Mouse (Mus musculus): Measurements from ENCODE around the gene Col4a2.
"Not testable (repeated sequence)": the region's sequence is repeated elsewhere in the genome, so short reads cannot be mapped to it uniquely, and the experiment has no call there.

Gene Col4a2

DNA sequence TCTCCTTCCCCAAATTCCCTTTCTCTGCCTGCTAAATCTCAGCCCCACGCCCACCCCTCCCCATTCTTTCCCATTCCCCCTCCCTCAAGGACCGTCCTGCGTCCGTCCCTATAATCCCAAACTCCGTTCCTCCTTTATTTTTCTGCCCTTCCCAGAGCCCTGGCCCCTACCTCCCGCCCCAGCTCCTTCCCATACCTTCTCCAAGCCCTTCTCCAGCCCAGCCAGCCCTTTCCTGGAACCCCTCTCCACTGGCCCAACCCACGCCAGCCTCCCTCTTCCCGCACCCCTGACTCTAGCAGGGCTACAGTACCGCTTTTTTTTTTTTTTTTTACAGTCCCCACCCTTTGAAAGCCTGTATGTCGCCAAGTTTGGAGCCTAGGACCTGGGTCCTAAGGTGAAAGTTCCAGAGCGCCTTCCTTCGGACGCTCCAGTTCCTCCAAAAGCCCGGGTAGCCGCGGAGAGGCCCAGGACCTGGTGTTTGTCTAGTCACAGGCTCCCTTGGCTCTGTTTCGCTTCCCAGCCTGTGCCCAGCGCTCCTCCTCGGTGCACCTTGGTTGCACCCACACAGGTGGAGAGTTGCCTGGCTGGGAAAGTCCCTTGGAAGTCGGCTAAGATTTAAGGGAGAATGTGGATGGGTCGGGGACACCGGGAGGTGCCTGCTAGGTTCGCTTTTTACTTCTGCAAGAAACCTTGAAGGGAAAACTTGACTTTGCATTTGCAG, 166.4 kb downstream of the Col4a2 start:
- intact Hi-C loops (cut with DNase I) = no loop called here

DNA sequence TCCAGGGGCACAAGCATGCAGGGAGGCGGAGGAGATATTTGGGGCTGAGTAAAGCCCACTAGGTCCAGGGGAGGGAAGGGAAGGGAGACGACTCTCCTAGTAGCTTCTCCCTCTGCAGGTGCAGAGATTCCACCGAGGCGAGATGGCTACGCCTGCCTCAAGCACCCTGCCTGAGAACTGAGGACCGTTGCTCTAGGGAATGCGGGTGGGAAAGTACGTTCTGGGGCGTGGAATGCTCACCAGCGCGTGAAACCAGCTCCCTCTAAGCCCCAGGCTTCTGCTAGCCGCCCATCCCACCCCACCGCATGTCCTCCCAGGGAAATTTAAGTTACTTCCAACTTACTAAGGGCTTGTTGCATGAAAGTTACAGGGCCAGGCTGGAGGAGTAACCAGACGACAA, 167.0 kb downstream of the Col4a2 start:
- intact Hi-C loops (cut with DNase I) = no loop called here

DNA sequence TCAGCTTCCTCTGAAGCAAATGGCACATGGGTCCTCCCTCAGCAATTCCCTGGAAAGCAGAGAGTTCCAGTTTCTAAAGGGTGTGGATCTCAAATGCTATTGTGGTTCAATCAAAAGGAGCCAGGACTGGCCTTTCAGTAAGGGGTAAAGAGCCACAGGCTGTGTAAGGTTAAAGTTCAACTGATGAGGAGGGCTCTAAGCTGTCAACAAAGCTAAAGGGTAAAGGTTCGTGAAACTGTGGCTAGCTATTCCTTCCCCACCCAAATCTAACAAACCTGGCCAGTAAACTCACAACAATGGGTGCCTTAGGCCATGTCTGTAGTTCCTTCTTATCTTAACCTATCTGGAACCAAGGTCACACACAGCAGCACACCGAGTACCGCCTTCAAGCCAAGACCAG, 169.3 kb downstream of the Col4a2 start:
- intact Hi-C loops (cut with DNase I) = loop anchor here (5.0 kb wide), 1 partner anchor 50 kb away; no protein-coding TSS in a partner anchor

DNA sequence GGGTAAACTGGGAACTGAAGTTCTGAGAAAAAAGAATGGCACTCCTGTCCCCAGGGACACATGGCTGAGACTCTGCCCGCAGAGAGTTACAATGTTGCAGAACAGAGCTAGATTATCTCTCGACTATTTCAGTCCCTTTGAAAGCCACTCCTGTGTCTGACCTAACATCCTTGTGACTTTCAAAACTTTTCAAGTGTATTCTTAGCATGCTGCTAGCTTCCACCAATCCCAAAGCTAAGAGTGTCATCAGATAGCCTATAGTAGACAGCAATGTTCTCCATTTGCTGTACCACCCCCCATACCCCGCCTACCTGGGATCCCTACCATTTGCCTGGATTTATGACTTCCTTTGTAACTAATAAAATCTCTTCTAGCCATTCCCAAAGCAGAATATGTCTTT, 169.9 kb downstream of the Col4a2 start:
- intact Hi-C loops (cut with DNase I) = loop anchor here (5.0 kb wide), 1 partner anchor 50 kb away; no protein-coding TSS in a partner anchor

DNA sequence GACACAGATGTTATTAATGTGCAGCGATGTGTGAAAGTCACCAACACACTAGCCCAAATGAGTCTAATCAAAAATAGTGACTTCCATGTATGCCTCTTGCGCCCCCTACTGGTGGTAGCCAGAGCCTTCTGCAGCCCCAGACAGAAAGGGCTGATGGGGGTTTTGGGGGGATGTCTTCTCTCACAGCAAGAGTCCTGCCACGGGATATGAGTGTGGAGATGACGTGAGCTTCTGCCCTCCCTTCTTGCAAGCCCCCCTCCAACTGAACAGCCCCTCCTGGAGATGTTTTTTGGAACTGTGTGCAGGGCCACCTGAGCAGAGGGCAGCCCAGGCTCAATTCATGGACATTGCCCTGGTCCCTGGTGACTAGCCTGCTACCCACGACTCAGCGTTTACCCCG, 173.5 kb downstream of the Col4a2 start:
- intact Hi-C loops (cut with DNase I) = no loop called here

DNA sequence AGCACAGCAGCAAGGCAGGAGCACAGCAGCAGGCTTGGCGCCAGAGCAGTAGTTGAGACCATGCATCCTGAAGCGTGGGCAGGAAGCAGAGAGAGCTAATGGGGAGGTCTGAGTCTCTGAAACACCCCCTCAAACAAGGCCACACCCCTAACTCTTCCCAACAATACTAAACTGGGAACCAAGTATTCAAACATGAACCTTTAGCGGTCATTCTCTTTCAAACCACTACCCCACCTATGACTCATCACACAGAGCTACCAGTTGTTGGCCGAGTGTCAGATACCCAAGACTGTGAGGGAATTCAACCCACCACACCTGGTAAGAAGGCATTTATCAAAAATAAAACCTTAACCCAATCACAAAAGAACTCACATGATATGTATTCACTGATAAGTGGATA, 174.6 kb downstream of the Col4a2 start:
- intact Hi-C loops (cut with DNase I) = no loop called here

DNA sequence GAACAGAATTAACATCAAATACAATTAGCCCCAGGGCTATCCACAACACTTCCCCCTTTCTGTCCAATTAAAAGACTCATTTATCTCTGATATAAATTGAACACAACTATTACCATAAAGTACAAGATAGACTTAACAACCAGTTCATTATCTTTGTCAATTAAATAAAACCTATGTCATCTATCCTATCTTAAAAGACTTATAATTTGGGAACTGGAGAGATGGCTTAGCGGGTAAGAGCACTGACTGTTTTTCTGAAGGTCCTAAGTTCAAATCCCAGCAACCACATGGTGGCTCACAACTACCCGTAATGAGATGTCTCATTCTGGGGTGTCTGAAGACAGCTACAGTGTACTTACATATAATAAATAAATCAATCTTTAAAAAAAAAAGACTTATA, 179.7 kb downstream of the Col4a2 start:
- intact Hi-C loops (cut with DNase I) = not testable (repeated sequence)

DNA sequence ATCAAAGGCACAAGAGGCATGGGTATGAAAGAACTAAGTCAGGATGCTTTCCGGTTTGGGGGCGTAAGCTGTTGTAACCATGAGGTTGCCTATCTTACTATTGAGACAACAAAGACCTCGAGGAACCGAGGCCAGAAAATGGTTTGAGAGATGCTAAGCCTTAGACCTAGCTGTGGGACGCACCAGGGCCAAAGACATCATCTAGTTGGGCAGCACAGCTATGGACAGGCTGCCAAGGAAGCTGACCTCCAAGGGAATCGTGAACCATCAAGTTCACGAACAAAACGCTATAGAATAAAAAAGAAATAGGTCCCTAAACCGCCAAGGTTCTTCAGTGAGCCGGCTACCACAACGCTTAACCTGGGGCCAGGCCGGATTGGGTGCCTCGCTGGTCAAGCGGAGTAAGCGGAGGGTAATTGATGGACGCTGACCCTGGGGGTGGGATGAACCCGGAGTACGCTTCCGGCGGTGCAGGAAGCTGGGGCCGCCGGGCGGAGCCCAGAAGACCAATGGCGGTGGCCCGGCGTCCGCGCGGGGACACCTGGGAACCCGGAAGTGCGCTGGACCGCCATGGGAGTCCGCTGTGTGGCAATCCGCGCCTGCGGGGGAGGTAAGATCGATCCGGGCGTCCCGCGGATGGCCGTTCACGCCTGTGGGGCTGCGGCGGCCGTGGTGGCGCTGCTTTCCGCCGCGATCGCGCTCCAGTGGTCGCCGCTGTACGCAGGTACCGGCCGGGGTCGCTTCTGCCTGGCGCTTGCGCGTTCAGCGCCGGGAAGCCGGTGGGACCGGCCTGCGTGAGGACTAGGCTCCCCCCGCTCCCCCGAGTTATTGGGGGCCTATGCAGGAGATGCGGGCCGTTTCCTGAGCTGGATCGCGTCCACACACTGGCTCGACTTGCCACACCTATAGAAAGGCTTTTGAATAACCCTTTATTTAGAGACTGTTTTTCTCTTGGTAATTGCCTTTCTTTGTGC, 184.7 kb downstream of the Col4a2 start, which contains the start of gene Naxd:
Naxd (plus strand) TSS at position 490 of the 974 bp plus-strand sequence.
- intact Hi-C loops (cut with DNase I) = no loop called here

DNA sequence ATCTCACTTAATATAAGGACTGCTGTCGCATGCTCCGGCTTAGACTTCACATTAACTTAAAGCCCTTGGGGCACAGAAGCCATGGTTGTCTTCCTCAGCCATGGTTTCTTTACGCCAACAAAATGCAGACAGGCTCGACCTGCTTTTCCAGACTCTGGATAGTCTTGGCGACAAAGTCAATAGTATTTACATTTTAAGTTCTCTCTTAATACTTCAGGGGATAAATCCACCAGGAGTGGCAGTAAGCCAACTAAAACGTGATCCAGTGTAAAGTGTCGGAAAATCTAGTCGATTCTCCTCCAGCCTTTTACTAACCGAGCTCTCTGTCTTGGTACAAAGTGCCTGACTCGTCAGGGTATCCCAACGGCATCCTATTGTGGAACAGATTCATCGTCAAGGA, 185.7 kb downstream of the Col4a2 start:
- intact Hi-C loops (cut with DNase I) = no loop called here

Data from adrenal gland (tissue).